ENCODE assay signal across 7 mouse cellular contexts in genomic region chr13:51793948-51794347, GRCm38 (mm10). TPM values are rescaled to one million over a fixed set of nuclear protein-coding genes. Genes with fewer than 3 reads are reported as not detected.
DNase-seq lines count a peak whose midpoint lies in the region; ATAC-seq and TF ChIP-seq lines count a peak whose summit lies in the region.

No protein-coding gene starts in this region.

- no peaks in the 10 kb centered on the region for H3K36me3 ChIP-seq in lung, embryonic 14.5 days (ENCODE audit: insufficient read depth)
- no peaks in the 10 kb centered on the region for H3K36me3 ChIP-seq in forebrain, postnatal 0 days (ENCODE audit: insufficient read depth)
- H3K36me3 ChIP-seq in limb, embryonic 12.5 days = no peaks in the 10 kb centered on the region
- H3K36me3 ChIP-seq in stomach, embryonic 15.5 days = no peaks in the 10 kb centered on the region

- DNase-seq in lung, embryonic 14.5 days = no peak
- no peak for DNase-seq in lung, adult 18-20 months
- DNase-seq in forebrain, postnatal 0 days = no peak
- no peak for DNase-seq in adrenal gland, postnatal 14 days
- no peak for DNase-seq in layer of hippocampus, adult 18-20 months (ENCODE audit: low spot score in 2 of 2)

- H3K9ac ChIP-seq in lung, embryonic 14.5 days = no peak overlapping the region
- peak overlapping the region; percentile 80; the same call in 1 of the 2 replicates for H3K9ac ChIP-seq in forebrain, postnatal 0 days
- peak overlapping the region; percentile 73; the same call in 1 of the 2 replicates for H3K9ac ChIP-seq in limb, embryonic 12.5 days (replicated peaks)
- H3K9ac ChIP-seq in stomach, embryonic 15.5 days = no peak overlapping the region

- H3K9me3 ChIP-seq in lung, embryonic 14.5 days (ENCODE audit: low read depth, low read length) = no peaks in the 10 kb centered on the region
- no peaks in the 10 kb centered on the region for H3K9me3 ChIP-seq in forebrain, postnatal 0 days (ENCODE audit: low read length)
- no peaks in the 10 kb centered on the region for H3K9me3 ChIP-seq in limb, embryonic 12.5 days
- H3K9me3 ChIP-seq in stomach, embryonic 15.5 days = no peaks in the 10 kb centered on the region

- peaks cover 18% of the 10 kb centered on the region for H3K27me3 ChIP-seq in lung, embryonic 14.5 days (ENCODE audit: insufficient read depth, low read length)
- H3K27me3 ChIP-seq in forebrain, postnatal 0 days (ENCODE audit: insufficient read depth, low read length) = no peaks in the 10 kb centered on the region
- peaks cover 27% of the 10 kb centered on the region for H3K27me3 ChIP-seq in limb, embryonic 12.5 days
- H3K27me3 ChIP-seq in stomach, embryonic 15.5 days (replicated peaks) = 0 out of 2 replicates have a peak, but pooled peaks cover 9% of the 10 kb centered on the region

- ATAC-seq in lung, embryonic 14.5 days (ENCODE audit: insufficient read depth) = no peak
- no peak for ATAC-seq in forebrain, postnatal 0 days
- ATAC-seq in limb, embryonic 12.5 days (ENCODE audit: insufficient number of reproducible peaks, insufficient read depth, low FRiP score, low TSS enrichment, low read depth) = 0 out of 2 replicates have a peak, but pooled peaks have one; percentile 3
- no peak for ATAC-seq in stomach, embryonic 15.5 days (ENCODE audit: insufficient read depth, low FRiP score, low read depth)

- no peak overlapping the region for H3K4me3 ChIP-seq in lung, embryonic 14.5 days (ENCODE audit: low read depth, low read length)
- peak overlapping the region; percentile 67 for H3K4me3 ChIP-seq in forebrain, postnatal 0 days (ENCODE audit: low read depth, low read length)
- H3K4me3 ChIP-seq in limb, embryonic 12.5 days (replicated peaks) = peak overlapping the region; percentile 84
- 0 out of 2 replicates have a peak overlapping the region, but pooled peaks have one; percentile 69 for H3K4me3 ChIP-seq in stomach, embryonic 15.5 days (replicated peaks)

- H3K4me2 ChIP-seq in lung, embryonic 14.5 days = peak overlapping the region; percentile 91
- peak overlapping the region; percentile 79 for H3K4me2 ChIP-seq in forebrain, postnatal 0 days (ENCODE audit: low read depth)
- peak overlapping the region; percentile 97 for H3K4me2 ChIP-seq in limb, embryonic 12.5 days
- H3K4me2 ChIP-seq in stomach, embryonic 15.5 days = peak overlapping the region; percentile 95; the same call in 1 of the 2 replicates

- peaks cover 13% of the 10 kb centered on the region; the same call in 1 of the 2 replicates for H3K4me1 ChIP-seq in lung, embryonic 14.5 days (ENCODE audit: insufficient read depth)
- peaks cover 27% of the 10 kb centered on the region for H3K4me1 ChIP-seq in forebrain, postnatal 0 days (ENCODE audit: insufficient read depth)
- H3K4me1 ChIP-seq in limb, embryonic 12.5 days (replicated peaks) = peaks cover 15% of the 10 kb centered on the region
- peaks cover 3% of the 10 kb centered on the region; the same call in 1 of the 2 replicates for H3K4me1 ChIP-seq in stomach, embryonic 15.5 days

- 36% methylated on average over 6 of the region's 7 CpGs for WGBS in lung, embryonic 14.5 days
- 39% methylated on average over 5 of the region's 7 CpGs for WGBS in forebrain, postnatal 0 days
- 40% methylated on average over 6 of the region's 7 CpGs for WGBS in limb, embryonic 12.5 days
- WGBS in stomach, embryonic 15.5 days = 53% methylated on average over 5 of the region's 7 CpGs

- H3K27ac ChIP-seq in lung, embryonic 14.5 days (ENCODE audit: low read depth) = no peak overlapping the region
- peak overlapping the region; percentile 68; the same call in 1 of the 2 replicates for H3K27ac ChIP-seq in forebrain, postnatal 0 days (ENCODE audit: low read depth, low read length)
- no peak overlapping the region for H3K27ac ChIP-seq in limb, embryonic 12.5 days
- H3K27ac ChIP-seq in stomach, embryonic 15.5 days = no peak overlapping the region

- no peak for TF ChIP-seq CTCF in lung, embryonic 14.5 days (IDR thresholded peaks at IDR 0.05; ENCODE audit: low read depth)
- TF ChIP-seq CTCF in forebrain, postnatal 0 days (IDR thresholded peaks at IDR 0.05; ENCODE audit: low read depth) = no peak

RNA-seq across cellular contexts. Expression of gene Sema4d, which starts 0.4 kb away (rescaled TPM):
- 12.0 and 12.3 TPM in 2 replicates for polyA plus RNA-seq in lung, embryonic 14.5 days (2014; fragmentation: Nextera tagmentation; extraction: Ambion mirVana)
- 10.2 and 16.5 TPM in 2 replicates for total RNA-seq in forebrain, postnatal 0 days (2014; rRNA removed)
- 9.8 and 14.2 TPM in 2 replicates for polyA plus RNA-seq in forebrain, postnatal 0 days (2015; fragmentation: Nextera tagmentation; extraction: Ambion mirVana)
- polyA plus RNA-seq in limb, embryonic 12.5 days (2016; fragmentation: Nextera tagmentation; extraction: Ambion mirVana) = 5.4 and 5.8 TPM in 2 replicates
- polyA plus RNA-seq in stomach, embryonic 15.5 days (2015; fragmentation: Nextera tagmentation; extraction: Ambion mirVana) = 8.4 and 10.2 TPM in 2 replicates
- 9.5 and 20.0 TPM in 2 replicates for total RNA-seq in adrenal gland, postnatal 14 days (2021)
- total RNA-seq in layer of hippocampus, adult 18-20 months (2021) = 10 to 100 TPM; 78.8 to 79.1 TPM

RNA-seq across cellular contexts. Expression of gene Gadd45g, which starts 52.5 kb away (rescaled TPM):
- 26.1 and 27.2 TPM in 2 replicates for polyA plus RNA-seq in lung, embryonic 14.5 days (2014; fragmentation: Nextera tagmentation; extraction: Ambion mirVana)
- total RNA-seq in forebrain, postnatal 0 days (2014; rRNA removed) = 13.8 and 13.9 TPM in 2 replicates
- polyA plus RNA-seq in forebrain, postnatal 0 days (2015; fragmentation: Nextera tagmentation; extraction: Ambion mirVana) = 34.3 and 35.1 TPM in 2 replicates
- 35.6 and 36.2 TPM in 2 replicates for polyA plus RNA-seq in limb, embryonic 12.5 days (2016; fragmentation: Nextera tagmentation; extraction: Ambion mirVana)
- polyA plus RNA-seq in stomach, embryonic 15.5 days (2015; fragmentation: Nextera tagmentation; extraction: Ambion mirVana) = 36.2 and 39.0 TPM in 2 replicates
- total RNA-seq in adrenal gland, postnatal 14 days (2021) = 51.7 and 63.2 TPM in 2 replicates
- 10 to 100 TPM; 21.9 to 22.9 TPM for total RNA-seq in layer of hippocampus, adult 18-20 months (2021)

Comparison
In these comparisons a context has a peak if more than half of its experiments do, and no peak if none do; other contexts are left out.
1. H3K9ac ChIP-seq: peak in forebrain, postnatal 0 days (single experiment) and limb, embryonic 12.5 days (single experiment); none in lung, embryonic 14.5 days (single experiment) and stomach, embryonic 15.5 days (single experiment).
2. Peak in every context shown above with its lines, with median percentiles within 50 percentile points of each other: H3K4me2 ChIP-seq.